Mouse (Mus musculus) E14TG2a.4 (cell line): ENCODE data around the gene Mapk8.

Experiments
- H3K27me3 ChIP-seq: 2 replicates; pipeline ENCODE4 v1.6.1; 2014; ENCODE audit warnings: low read length, control low read depth; ENCODE audit not compliant: insufficient read depth
- H3K36me3 ChIP-seq: 2 replicates; pipeline ENCODE4 v1.6.1; 2014; ENCODE audit warnings: low read length, control low read depth; ENCODE audit not compliant: insufficient read depth
- H3K4me1 ChIP-seq: replicated peaks from 2 replicates; pipeline ENCODE4 v1.6.1; 2014; ENCODE audit warnings: low read depth, low read length, control low read depth
- H3K4me3 ChIP-seq: replicated peaks from 2 replicates; pipeline ENCODE4 v1.5.1; 2014; ENCODE audit warnings: mild to moderate bottlenecking, low read length
- H3K9me3 ChIP-seq: 2 replicates; pipeline ENCODE4 v1.6.1; 2014; ENCODE audit warnings: low read length, control low read depth
- CTCF ChIP-seq: conservative IDR thresholded peaks from 2 replicates; pipeline ENCODE4 v1.5.1; 2014; ENCODE audit warnings: low read length
- NANOG ChIP-seq: IDR thresholded peaks from 2 replicates; pipeline ENCODE4 v1.6.1; 2014; ENCODE audit warnings: borderline replicate concordance, low read length, mixed read lengths
- POU5F1 ChIP-seq: IDR thresholded peaks from 2 replicates; pipeline ENCODE4 v1.6.1; 2014; ENCODE audit warnings: low read length, borderline replicate concordance

Mapk8 gene

DNA sequence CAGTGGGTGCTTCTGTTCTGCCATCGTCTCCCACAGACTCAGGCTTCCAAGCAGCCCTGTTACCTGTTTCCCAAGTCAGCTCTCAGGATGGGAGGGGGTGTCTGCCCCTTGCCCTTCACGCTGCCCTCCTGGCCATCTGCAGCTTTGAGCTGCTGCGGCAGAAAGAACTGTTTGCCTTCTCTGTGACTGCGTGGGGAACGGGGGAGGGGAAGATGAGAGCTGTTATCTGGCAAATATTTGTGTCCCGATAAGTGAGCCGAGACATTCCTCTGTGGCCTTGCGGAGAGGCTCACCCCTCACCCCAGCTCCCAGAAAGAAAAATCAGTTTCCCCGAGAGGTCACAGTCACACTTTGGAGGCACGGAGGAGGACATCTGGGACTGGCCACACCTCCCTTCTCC lies 84.2 kb downstream of the Mapk8 start:
- Histone ChIP-seq H3K4me3 (no peak overlapping the region; the same call in 1 of the 2 replicates), H3K36me3 (peaks cover 15% of the 10 kb centered on the region), H3K9me3 (no peaks in the 10 kb centered on the region), H3K27me3 (0 out of 2 replicates have a peak, but pooled peaks cover 5% of the 10 kb centered on the region), H3K4me1 (peaks cover 19% of the 10 kb centered on the region)
- TF ChIP-seq CTCF: no peak
- TF ChIP-seq NANOG: no peak
- no peak for TF ChIP-seq POU5F1

DNA sequence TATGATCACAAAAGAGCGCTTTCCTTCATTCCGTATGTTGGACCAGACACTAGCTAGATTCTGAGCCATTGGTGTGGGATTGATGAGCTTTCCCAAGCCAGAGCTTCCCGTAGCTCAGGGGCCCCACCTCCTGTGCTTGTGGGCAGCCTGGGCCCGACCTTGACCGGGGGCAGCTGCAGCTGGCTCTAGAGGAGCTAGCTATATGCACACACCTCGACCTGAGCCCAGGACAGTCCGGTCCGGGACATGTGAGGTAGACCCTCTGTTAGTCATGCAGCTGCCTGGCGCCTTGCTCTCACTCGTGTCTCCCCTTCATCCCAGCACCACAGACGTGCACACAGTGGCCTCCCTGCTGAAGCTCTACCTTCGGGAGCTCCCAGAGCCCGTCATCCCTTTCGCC lies 84.8 kb downstream of the Mapk8 start:
- H3K36me3 ChIP-seq: peaks cover 15% of the 10 kb centered on the region
- TF ChIP-seq POU5F1: no peak
- no peaks in the 10 kb centered on the region for H3K9me3 ChIP-seq
- H3K4me1 ChIP-seq: peaks cover 19% of the 10 kb centered on the region
- H3K27me3 ChIP-seq: 0 out of 2 replicates have a peak, but pooled peaks cover 5% of the 10 kb centered on the region
- H3K4me3 ChIP-seq: no peak overlapping the region; the same call in 1 of the 2 replicates

DNA sequence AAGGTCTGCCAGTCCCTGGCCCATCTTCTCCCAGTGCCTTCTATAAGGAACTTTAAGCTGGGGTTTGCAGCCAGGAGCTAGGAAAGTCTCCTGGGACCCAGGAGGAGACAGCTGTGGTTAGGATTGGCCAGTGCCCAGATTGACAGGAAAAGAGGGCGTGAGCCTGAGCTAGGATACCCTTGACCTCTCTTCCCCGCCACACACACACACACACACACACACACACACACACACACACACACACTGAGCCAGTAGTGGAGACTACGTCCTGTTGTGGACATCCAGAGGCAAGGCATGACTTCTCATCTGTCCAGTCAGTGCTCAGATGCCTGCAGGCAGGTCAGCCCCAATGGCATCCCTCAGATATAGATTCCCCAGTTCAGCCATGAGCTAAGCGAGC lies 85.4 kb downstream of the Mapk8 start:
- Histone ChIP-seq H3K4me1 (peaks cover 19% of the 10 kb centered on the region), H3K9me3 (no peaks in the 10 kb centered on the region), H3K27me3 (0 out of 2 replicates have a peak, but pooled peaks cover 4% of the 10 kb centered on the region), H3K4me3 (no peak overlapping the region), H3K36me3 (peaks cover 15% of the 10 kb centered on the region)
- TF ChIP-seq CTCF: no peak
- TF ChIP-seq NANOG: no peak
- TF ChIP-seq POU5F1: no peak

DNA sequence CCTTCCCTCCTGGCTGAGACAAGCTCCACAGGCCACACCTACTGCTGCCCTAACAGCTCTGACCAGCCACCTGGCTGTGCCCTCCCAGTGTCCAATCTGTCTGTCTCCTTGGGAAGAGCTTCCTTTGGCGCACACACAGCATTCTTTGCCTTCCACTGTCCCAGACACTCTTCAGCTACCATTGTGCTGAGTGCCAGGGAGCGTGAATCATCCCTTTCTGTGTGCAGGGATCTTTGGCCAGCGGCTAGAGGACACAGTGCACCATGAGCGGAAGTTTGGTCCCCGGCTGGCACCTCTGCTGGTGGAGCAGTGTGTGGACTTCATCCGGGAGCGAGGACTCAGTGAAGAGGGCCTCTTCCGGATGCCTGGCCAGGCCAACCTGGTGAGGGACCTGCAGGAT lies 88.1 kb downstream of the Mapk8 start:
- TF ChIP-seq NANOG (no peak), CTCF (no peak), POU5F1 (no peak)

DNA sequence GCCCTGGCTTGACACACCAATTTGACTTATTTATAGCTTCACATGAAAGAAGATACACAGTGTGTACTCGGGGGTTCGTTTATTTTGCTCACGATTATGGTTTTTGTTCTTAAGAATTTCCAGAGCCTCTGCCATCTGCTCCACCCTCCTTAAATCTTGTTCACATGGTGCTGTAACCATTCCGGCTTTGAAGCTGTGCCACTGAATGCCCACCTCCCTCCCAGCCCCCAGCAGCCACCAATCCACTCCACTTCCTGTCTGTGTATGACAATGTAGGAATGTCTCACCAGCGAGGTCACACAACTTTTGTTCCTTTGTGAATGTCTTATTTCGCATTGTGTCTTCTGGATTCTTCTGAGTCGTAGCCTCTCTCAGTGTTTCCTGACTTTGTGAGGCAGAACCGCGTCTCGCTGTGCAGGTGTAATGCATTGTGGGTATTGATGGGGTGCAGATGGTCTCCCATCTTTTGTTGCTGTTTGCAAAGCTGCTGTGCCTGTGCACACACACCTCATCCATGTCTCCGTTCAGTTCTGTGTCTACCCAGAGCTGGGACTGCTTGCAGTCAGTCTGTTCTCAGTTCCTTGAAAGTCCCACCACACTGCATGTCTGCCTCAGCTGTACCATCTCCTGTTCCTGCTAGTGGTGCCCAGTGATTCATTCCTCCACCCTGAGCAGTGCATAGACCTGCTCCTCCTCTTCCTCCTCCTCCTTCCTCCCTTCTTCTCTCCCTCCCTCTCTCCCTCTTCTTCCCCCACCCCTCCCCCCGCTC lies 89.2 kb downstream of the Mapk8 start:
- TF ChIP-seq CTCF (no peak), POU5F1 (no peak), NANOG (no peak)
- Histone ChIP-seq H3K4me3 (no peak overlapping the region), H3K27me3 (peaks cover 7% of the 10 kb centered on the region), H3K36me3 (peaks cover 6% of the 10 kb centered on the region; the same call in 1 of the 2 replicates), H3K9me3 (no peaks in the 10 kb centered on the region), H3K4me1 (peaks cover 9% of the 10 kb centered on the region; the same call in 1 of the 2 replicates)

More for the DNA sequence above, 88.1 kb downstream of the Mapk8 start:
- Histone ChIP-seq H3K4me3 (no peak overlapping the region), H3K4me1 (peaks cover 19% of the 10 kb centered on the region), H3K27me3 (no peaks in the 10 kb centered on the region), H3K36me3 (peaks cover 6% of the 10 kb centered on the region; the same call in 1 of the 2 replicates), H3K9me3 (no peaks in the 10 kb centered on the region)

DNA sequence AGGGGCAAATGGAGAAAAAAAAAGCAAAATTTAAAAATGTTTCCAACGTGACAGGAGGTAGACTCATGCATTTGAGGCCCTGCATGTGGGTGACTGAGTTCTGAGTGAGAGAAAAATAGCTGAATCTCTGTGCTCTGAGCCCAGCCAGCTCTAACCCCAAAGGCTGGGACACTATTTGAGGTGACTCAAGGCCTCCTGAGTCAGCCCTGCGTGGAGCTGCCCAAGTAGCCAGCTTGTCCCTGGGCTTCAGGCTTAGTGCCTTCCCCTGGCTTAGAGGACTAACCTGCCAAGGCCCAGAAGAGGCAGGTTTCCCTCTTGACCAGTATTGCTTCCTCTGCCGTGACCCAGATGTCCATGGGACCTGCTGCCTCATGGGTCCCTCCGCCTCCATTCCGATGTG lies 91.7 kb downstream of the Mapk8 start:
- H3K36me3 ChIP-seq: peaks cover 6% of the 10 kb centered on the region; the same call in 1 of the 2 replicates
- peaks cover 12% of the 10 kb centered on the region for H3K4me1 ChIP-seq
- TF ChIP-seq CTCF (no peak), POU5F1 (no peak), NANOG (no peak)
- H3K27me3 ChIP-seq: peaks cover 31% of the 10 kb centered on the region
- H3K9me3 ChIP-seq: no peaks in the 10 kb centered on the region
- H3K4me3 ChIP-seq: no peak overlapping the region

DNA sequence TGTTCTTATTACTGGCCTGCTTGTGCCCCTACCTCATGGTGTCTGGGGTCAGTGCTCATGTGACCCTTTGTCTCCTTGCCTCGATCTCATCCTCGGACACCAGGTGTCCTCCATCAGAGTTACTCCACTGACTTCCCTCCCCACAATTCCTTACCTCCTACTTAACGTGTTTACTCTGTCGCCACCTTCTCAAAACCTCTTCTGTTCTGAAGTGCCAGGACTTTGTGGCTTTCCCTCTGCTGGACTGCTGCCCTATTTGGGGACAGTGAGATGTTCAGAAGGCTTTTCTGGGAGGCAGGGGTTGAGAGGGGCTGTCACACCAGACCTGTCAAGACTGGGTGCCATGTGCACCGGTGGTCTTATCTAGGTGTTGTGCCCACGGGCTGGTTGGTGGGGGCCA lies 94.1 kb downstream of the Mapk8 start:
- H3K4me1 ChIP-seq: peaks cover 12% of the 10 kb centered on the region
- no peak overlapping the region for H3K4me3 ChIP-seq
- no peaks in the 10 kb centered on the region for H3K36me3 ChIP-seq
- TF ChIP-seq CTCF (no peak), POU5F1 (no peak), NANOG (no peak)
- no peaks in the 10 kb centered on the region for H3K9me3 ChIP-seq
- H3K27me3 ChIP-seq: peaks cover 36% of the 10 kb centered on the region

DNA sequence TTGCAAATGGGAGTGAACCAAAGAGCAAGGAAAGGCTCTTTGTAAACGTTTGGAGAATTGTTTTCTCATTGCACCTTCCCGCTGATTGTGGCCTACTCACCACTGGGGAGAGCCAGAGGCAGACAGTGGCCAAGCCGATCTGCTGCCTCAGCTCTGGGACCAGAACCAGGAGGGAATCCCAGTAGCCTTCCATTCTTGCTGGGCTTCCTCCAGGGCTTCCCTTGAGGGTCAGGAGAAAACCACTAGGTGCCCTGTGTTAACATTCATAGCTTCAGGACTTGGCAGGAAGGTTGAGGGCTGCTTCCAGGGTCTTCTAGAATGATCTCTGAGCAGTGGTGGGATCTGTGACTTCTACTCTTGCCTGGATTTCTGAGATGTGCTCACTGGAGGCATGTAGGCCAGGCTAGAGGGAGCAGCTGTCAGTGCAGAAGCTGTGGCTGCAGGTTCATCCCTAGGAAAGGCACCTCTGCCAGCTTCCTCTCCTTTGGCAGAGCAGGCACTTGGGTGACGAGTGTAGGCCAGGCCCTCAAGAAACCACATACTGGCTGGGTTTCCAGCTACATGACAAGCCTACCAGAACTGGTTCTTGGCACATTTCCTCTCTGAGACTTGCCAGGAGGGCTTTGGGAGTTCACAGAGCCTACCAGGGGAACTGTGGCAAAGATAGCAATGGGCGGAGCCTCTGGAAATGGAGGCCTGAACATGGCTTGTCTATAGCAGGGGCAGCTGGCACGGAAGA lies 94.8 kb downstream of the Mapk8 start:
- TF ChIP-seq NANOG (no peak), POU5F1 (no peak), CTCF (no peak)
- Histone ChIP-seq H3K36me3 (no peaks in the 10 kb centered on the region), H3K4me1 (peaks cover 12% of the 10 kb centered on the region), H3K27me3 (peaks cover 36% of the 10 kb centered on the region), H3K9me3 (no peaks in the 10 kb centered on the region), H3K4me3 (no peak overlapping the region)
